Mouse (Mus musculus) Muller cell, postnatal 12 days (primary cell): ENCODE measurements around the gene Lyl1.

ENCODE experiments used
- DNase-seq: peaks from one replicate; pipeline ENCODE4 v3.0.0-alpha.2; 2015; ENCODE audit errors: inconsistent ontology term

Lyl1 gene

GRCm38 (mm10) chr8:84703466-84704249 lies 2.4 kb downstream of the Lyl1 start:
- no peak for DNase-seq

GRCm38 (mm10) chr8:84704356-84704755 lies 3.1 kb downstream of the Lyl1 start:
- peak; percentile 87 for DNase-seq

GRCm38 (mm10) chr8:84704867-84705831 lies 3.9 kb downstream of the Lyl1 start:
- no peak for DNase-seq

- no peak for DNase-seq
Measured at GRCm38 (mm10) chr8:84705960-84706359, 4.7 kb downstream of the Lyl1 start.

- no peak for DNase-seq
Measured at GRCm38 (mm10) chr8:84706610-84707266, 5.5 kb downstream of the Lyl1 start.

- DNase-seq, result no peak
Measured at GRCm38 (mm10) chr8:84707267-84707883, 6.1 kb downstream of the Lyl1 start.

- DNase-seq, result no peak
Measured at GRCm38 (mm10) chr8:84708071-84708541, 6.8 kb downstream of the Lyl1 start.

GRCm38 (mm10) chr8:84708774-84709475 lies 7.7 kb downstream of the Lyl1 start:
- peak; percentile 92 for DNase-seq

- no peak for DNase-seq
Measured at GRCm38 (mm10) chr8:84709931-84710330, 8.7 kb downstream of the Lyl1 start.

- DNase-seq, result no peak
Measured at GRCm38 (mm10) chr8:84711312-84711711, 10.1 kb downstream of the Lyl1 start.

- peak; percentile 99 for DNase-seq
Measured at GRCm38 (mm10) chr8:84711933-84712758, 10.9 kb downstream of the Lyl1 start.

- DNase-seq, result no peak
Measured at GRCm38 (mm10) chr8:84712759-84713120, 11.5 kb downstream of the Lyl1 start.

- DNase-seq, result peak; percentile 71
Measured at GRCm38 (mm10) chr8:84713381-84713780, 12.1 kb downstream of the Lyl1 start.

- DNase-seq, result no peak
Measured at GRCm38 (mm10) chr8:84714161-84714560, 12.9 kb downstream of the Lyl1 start.

- no peak for DNase-seq
Measured at GRCm38 (mm10) chr8:84715893-84716468, 14.7 kb downstream of the Lyl1 start.

GRCm38 (mm10) chr8:84716790-84717189 lies 15.5 kb downstream of the Lyl1 start:
- no peak for DNase-seq

- DNase-seq, result no peak
Measured at GRCm38 (mm10) chr8:84718476-84718875, 17.2 kb downstream of the Lyl1 start.

- no peak for DNase-seq
Measured at GRCm38 (mm10) chr8:84718959-84719690, 17.9 kb downstream of the Lyl1 start.

- DNase-seq, result no peak
Measured at GRCm38 (mm10) chr8:84722530-84722849, 21.2 kb downstream of the Lyl1 start.
